31 mouse cellular contexts compared by ENCODE assay signal in genomic region chr9:88289568-88290168, GRCm38 (mm10). TPM values are rescaled to one million over a fixed set of nuclear protein-coding genes. Genes with fewer than 3 reads are reported as not detected.
DNase-seq lines count a peak whose midpoint lies in the region; ATAC-seq lines count a peak whose summit lies in the region.
"Had no signal": no experiment of that assay in that cellular context is flagged by ENCODE, and none has a peak within 500 bp of the region (broad histone marks: within the 10 kb centered on the region; RNA-seq: fewer than 3 reads in every experiment).

No protein-coding gene starts in this region.

- H3K9ac ChIP-seq in forebrain, embryonic 11.5 days (ENCODE audit: low read length), result no peak overlapping the region
- H3K9ac ChIP-seq: embryonic facial prominence, embryonic 13.5 days; forebrain, postnatal 0 days; heart, embryonic 12.5 days; heart, embryonic 15.5 days; hindbrain, embryonic 14.5 days had no signal

- DNase-seq in 3T3-L1 (ENCODE audit: low read depth, low spot score), result peak; percentile 73
- peak; percentile 69 for DNase-seq in fibroblast of lung, adult 2 months (ENCODE audit: low read depth)
- no peak for DNase-seq in adrenal gland, postnatal 25 days
- no peak for DNase-seq in heart, postnatal 36 days
- DNase-seq in forebrain, embryonic 11.5 days (ENCODE audit: low spot score), result no peak
- DNase-seq: adrenal gland, adult 8-10 months; adrenal gland, postnatal 36 days; cerebellum, adult 11 months; cerebellum, adult 8-10 months; cerebellum, postnatal 10 days; cerebellum, postnatal 36 days; embryo, embryonic 11 days; forebrain, postnatal 0 days; gastrocnemius, adult 2 months; gastrocnemius, postnatal 14 days; heart, adult 18-20 months; heart, postnatal 10 days; heart, postnatal 4 days; kidney, adult 2 months had no signal

- H3K36me3 ChIP-seq in forebrain, embryonic 11.5 days (ENCODE audit: control insufficient read depth, insufficient read depth, low read length), result no peaks in the 10 kb centered on the region
- H3K36me3 ChIP-seq: embryonic facial prominence, embryonic 10.5 days; embryonic facial prominence, embryonic 13.5 days; forebrain, embryonic 10.5 days; heart, embryonic 12.5 days; heart, embryonic 15.5 days had no signal

- no peaks in the 10 kb centered on the region for H3K4me1 ChIP-seq in forebrain, embryonic 11.5 days (replicated peaks; ENCODE audit: control insufficient read depth, insufficient read depth, low read length)
- H3K4me1 ChIP-seq: embryonic facial prominence, embryonic 10.5 days; embryonic facial prominence, embryonic 13.5 days; forebrain, embryonic 10.5 days; heart, embryonic 12.5 days; heart, embryonic 15.5 days had no signal

- intact Hi-C loops in heart, postnatal 36 days (cut with DNase I), result no loop called here

- 87% methylated on average over 7 of the region's 7 CpGs for WGBS in forebrain, embryonic 11.5 days

- H3K4me3 ChIP-seq in forebrain, embryonic 11.5 days (ENCODE audit: low read depth, low read length), result no peak overlapping the region
- H3K4me3 ChIP-seq: embryonic facial prominence, embryonic 10.5 days; embryonic facial prominence, embryonic 13.5 days; erythroblast, embryonic 14.5 days; forebrain, embryonic 10.5 days; gastrocnemius, adult 2 months; heart, embryonic 12.5 days; heart, embryonic 15.5 days had no signal

- no peaks in the 10 kb centered on the region for H3K27me3 ChIP-seq in forebrain, embryonic 11.5 days (ENCODE audit: control insufficient read depth, insufficient read depth, low read length)
- H3K27me3 ChIP-seq: embryonic facial prominence, embryonic 13.5 days; heart, embryonic 12.5 days; heart, embryonic 15.5 days had no signal

- H3K4me2 ChIP-seq in forebrain, embryonic 11.5 days (ENCODE audit: low read depth, low read length, severe bottlenecking), result no peak overlapping the region
- H3K4me2 ChIP-seq: embryonic facial prominence, embryonic 13.5 days; heart, embryonic 12.5 days; heart, embryonic 15.5 days; hindbrain, embryonic 14.5 days had no signal

- no peak overlapping the region for H3K27ac ChIP-seq in forebrain, embryonic 11.5 days (ENCODE audit: low read depth, low read length)
- H3K27ac ChIP-seq: embryonic facial prominence, embryonic 10.5 days; embryonic facial prominence, embryonic 13.5 days; forebrain, embryonic 10.5 days; gastrocnemius, adult 2 months; heart, embryonic 15.5 days; hindbrain, embryonic 14.5 days; hindbrain, postnatal 0 days had no signal

- H3K9me3 ChIP-seq in forebrain, embryonic 11.5 days (ENCODE audit: control insufficient read depth, low read length), result no peaks in the 10 kb centered on the region
- H3K9me3 ChIP-seq: embryonic facial prominence, embryonic 10.5 days; embryonic facial prominence, embryonic 13.5 days; forebrain, embryonic 10.5 days; heart, embryonic 12.5 days; heart, embryonic 15.5 days had no signal

- peak; percentile 49 for ATAC-seq in CD4-positive, CD25-positive, alpha-beta regulatory T cell, adult 4 months
- ATAC-seq in megakaryocyte progenitor cell, adult 5-6 weeks (replicated peaks; ENCODE audit: poor library complexity), result peak; percentile 54; the same call in 1 of the 2 replicates
- ATAC-seq in forebrain, embryonic 11.5 days (replicated peaks; ENCODE audit: low FRiP score), result no peak
- ATAC-seq: forebrain, embryonic 14.5 days; forebrain, postnatal 0 days; hindbrain, postnatal 0 days; intestine, postnatal 0 days had no signal

RNA-seq across cellular contexts. Expression of gene Nt5e, which starts 37.3 kb away (rescaled TPM):
- polyA plus RNA-seq in CD4-positive, CD25-positive, alpha-beta regulatory T cell, adult 4 months (2017; shearing (Covaris generic)), result 100 to 1,000 TPM; 231 to 300 TPM
- total RNA-seq in megakaryocyte progenitor cell, adult 5-6 weeks (2015), result 0.22 and 0.64 TPM in 2 replicates
- 0.84 and 1.1 TPM in 2 replicates for total RNA-seq in megakaryocyte progenitor cell, adult 5-6 weeks (2017)
- total RNA-seq in adrenal gland, postnatal 25 days (2021), result 11.4 and 12.3 TPM in 2 replicates
- total RNA-seq in heart, postnatal 36 days (2021), result 10 to 100 TPM; 13.0 to 14.1 TPM
- polyA plus RNA-seq in forebrain, embryonic 11.5 days (2014; fragmentation: Nextera tagmentation; extraction: Ambion mirVana), result 0.88 and 1.2 TPM in 2 replicates
- polyA plus RNA-seq: erythroblast, embryonic 14.5 days had no signal

Comparison
In these comparisons a context has a peak if more than half of its experiments do, and no peak if none do; other contexts are left out.
1. DNase-seq: peak in 3T3-L1 (single experiment) and fibroblast of lung, adult 2 months (single experiment); none in adrenal gland, postnatal 25 days (single experiment), heart, postnatal 36 days (0 of 2) and forebrain, embryonic 11.5 days (single experiment).